Mouse (Mus musculus) macrophage (primary cell): ENCODE measurements around the gene Insrr. TPM values are rescaled to one million over a fixed set of nuclear protein-coding genes. Genes with fewer than 3 reads are reported as not detected.

ENCODE experiments used
- H3K27ac ChIP-seq: fragments of 350-480 bp; formaldehyde crosslinking; 2 replicates; pipeline ENCODE4 v1.9.0; 2021
- H3K36me3 ChIP-seq: fragments of 350-480 bp; formaldehyde crosslinking; 2 replicates; pipeline ENCODE4 v1.9.0; 2021; ENCODE audit errors: inconsistent target
- H3K4me3 ChIP-seq: fragments of 350-480 bp; formaldehyde crosslinking; 2 replicates; pipeline ENCODE4 v1.9.0; 2021; ENCODE audit errors: inconsistent target
- H3K79me2 ChIP-seq: fragments of 350-480 bp; formaldehyde crosslinking; 2 replicates; pipeline ENCODE4 v1.9.0; 2021; ENCODE audit errors: inconsistent target
- WGBS: methylation state at CpG from one replicate; pipeline ENCODE4 v1.1.7; 2026; ENCODE audit warnings: inconsistent platforms; ENCODE audit not compliant: missing documents; 5-methylcytosine and 5-hydroxymethylcytosine counted together
- polyA plus RNA-seq: library from polyadenylated mRNA; stranded (reverse); fragments of 250-400 nt; gene quantifications from 3 replicates; pipeline ENCODE4 v1.2.4, GENCODE M21; 2018; ENCODE audit warnings: inconsistent platforms

The Insrr gene
- polyA plus RNA-seq, 1 experiment from 2014 or later, result not detected

- Histone ChIP-seq H3K36me3 (no peaks in the 10 kb centered on the region), H3K27ac (no peak overlapping the region), H3K4me3 (no peak overlapping the region), H3K79me2 (no peaks in the 10 kb centered on the region)
- WGBS, result 68% methylated on average over 5 of the region's 5 CpGs
Observed at GRCm38 (mm10) chr3:87765631-87766283, 31.0 kb upstream of the Insrr start.

GRCm38 (mm10) chr3:87766284-87766667, 30.5 kb upstream of the Insrr start:
- Histone ChIP-seq H3K4me3 (no peak overlapping the region), H3K36me3 (no peaks in the 10 kb centered on the region), H3K27ac (no peak overlapping the region), H3K79me2 (no peaks in the 10 kb centered on the region)
- WGBS, result 91% methylated on average over 3 of the region's 3 CpGs

GRCm38 (mm10) chr3:87767764-87768163, 29.0 kb upstream of the Insrr start:
- Histone ChIP-seq H3K36me3 (no peaks in the 10 kb centered on the region), H3K27ac (no peak overlapping the region), H3K79me2 (no peaks in the 10 kb centered on the region), H3K4me3 (no peak overlapping the region)
- WGBS, result 63% methylated on average over 8 of the region's 8 CpGs

GRCm38 (mm10) chr3:87768431-87768830, 28.3 kb upstream of the Insrr start:
- H3K27ac ChIP-seq, result no peak overlapping the region
- WGBS, result 30% methylated on average over 6 of the region's 6 CpGs
- H3K79me2 ChIP-seq, result no peaks in the 10 kb centered on the region
- no peak overlapping the region for H3K4me3 ChIP-seq
- H3K36me3 ChIP-seq, result no peaks in the 10 kb centered on the region

GRCm38 (mm10) chr3:87768844-87769243, 27.9 kb upstream of the Insrr start:
- 2% methylated on average over 37 of the region's 37 CpGs for WGBS

GRCm38 (mm10) chr3:87769506-87769905, 27.2 kb upstream of the Insrr start:
- no peak overlapping the region for H3K27ac ChIP-seq
- no peaks in the 10 kb centered on the region for H3K79me2 ChIP-seq
- WGBS, result 74% methylated on average over 8 of the region's 8 CpGs
- H3K36me3 ChIP-seq, result no peaks in the 10 kb centered on the region
- no peak overlapping the region for H3K4me3 ChIP-seq

More at GRCm38 (mm10) chr3:87768844-87769243, 27.9 kb upstream of the Insrr start:
- no peaks in the 10 kb centered on the region for H3K36me3 ChIP-seq
- no peak overlapping the region for H3K27ac ChIP-seq
- no peaks in the 10 kb centered on the region for H3K79me2 ChIP-seq
- H3K4me3 ChIP-seq, result no peak overlapping the region

GRCm38 (mm10) chr3:87770280-87770679, 26.5 kb upstream of the Insrr start:
- H3K79me2 ChIP-seq, result no peaks in the 10 kb centered on the region
- no peak overlapping the region for H3K4me3 ChIP-seq
- 2% methylated on average over 4 of the region's 4 CpGs for WGBS
- H3K36me3 ChIP-seq, result no peaks in the 10 kb centered on the region
- H3K27ac ChIP-seq, result no peak overlapping the region

- WGBS, result 51% methylated on average over 4 of the region's 6 CpGs
- no peaks in the 10 kb centered on the region for H3K79me2 ChIP-seq
- no peak overlapping the region for H3K4me3 ChIP-seq
- H3K36me3 ChIP-seq, result no peaks in the 10 kb centered on the region
- no peak overlapping the region for H3K27ac ChIP-seq
Observed at GRCm38 (mm10) chr3:87771088-87771487, 25.7 kb upstream of the Insrr start.

GRCm38 (mm10) chr3:87778283-87778682, 18.5 kb upstream of the Insrr start:
- Histone ChIP-seq H3K27ac (no peak overlapping the region), H3K4me3 (no peak overlapping the region), H3K36me3 (no peaks in the 10 kb centered on the region), H3K79me2 (no peaks in the 10 kb centered on the region)
- WGBS, result 64% methylated on average over 23 of the region's 23 CpGs

- WGBS, result 46% methylated on average over 2 of the region's 2 CpGs
- no peaks in the 10 kb centered on the region for H3K36me3 ChIP-seq
- no peak overlapping the region for H3K27ac ChIP-seq
Observed at GRCm38 (mm10) chr3:87779086-87779485, 17.7 kb upstream of the Insrr start.

GRCm38 (mm10) chr3:87783282-87784023, 13.3 kb upstream of the Insrr start:
- no peak overlapping the region for H3K4me3 ChIP-seq
- no peaks in the 10 kb centered on the region for H3K36me3 ChIP-seq
- H3K27ac ChIP-seq, result no peak overlapping the region
- 91% methylated on average over 24 of the region's 25 CpGs for WGBS
- no peaks in the 10 kb centered on the region for H3K79me2 ChIP-seq

More at GRCm38 (mm10) chr3:87779086-87779485, 17.7 kb upstream of the Insrr start:
- Histone ChIP-seq H3K79me2 (no peaks in the 10 kb centered on the region), H3K4me3 (no peak overlapping the region)

- Histone ChIP-seq H3K36me3 (no peaks in the 10 kb centered on the region), H3K4me3 (no peak overlapping the region), H3K79me2 (no peaks in the 10 kb centered on the region), H3K27ac (no peak overlapping the region)
- 22% methylated on average over 5 of the region's 5 CpGs for WGBS
Observed at GRCm38 (mm10) chr3:87785156-87785555, 11.6 kb upstream of the Insrr start.

- Histone ChIP-seq H3K36me3 (no peaks in the 10 kb centered on the region), H3K27ac (no peak overlapping the region), H3K79me2 (no peaks in the 10 kb centered on the region), H3K4me3 (no peak overlapping the region)
- WGBS, result 81% methylated on average over 6 of the region's 6 CpGs
Observed at GRCm38 (mm10) chr3:87785626-87786214, 11.0 kb upstream of the Insrr start.

- Histone ChIP-seq H3K36me3 (no peaks in the 10 kb centered on the region), H3K79me2 (no peaks in the 10 kb centered on the region), H3K27ac (no peak overlapping the region), H3K4me3 (no peak overlapping the region)
- 91% methylated on average over 1 of the region's 1 CpGs for WGBS
Observed at GRCm38 (mm10) chr3:87789248-87789647, 7.5 kb upstream of the Insrr start.

GRCm38 (mm10) chr3:87789768-87790167, 7.0 kb upstream of the Insrr start:
- no peak overlapping the region for H3K27ac ChIP-seq
- H3K79me2 ChIP-seq, result no peaks in the 10 kb centered on the region
- no peak overlapping the region for H3K4me3 ChIP-seq
- no peaks in the 10 kb centered on the region for H3K36me3 ChIP-seq
- WGBS, result 62% methylated on average over 5 of the region's 5 CpGs
